In the genomic region with DNA sequence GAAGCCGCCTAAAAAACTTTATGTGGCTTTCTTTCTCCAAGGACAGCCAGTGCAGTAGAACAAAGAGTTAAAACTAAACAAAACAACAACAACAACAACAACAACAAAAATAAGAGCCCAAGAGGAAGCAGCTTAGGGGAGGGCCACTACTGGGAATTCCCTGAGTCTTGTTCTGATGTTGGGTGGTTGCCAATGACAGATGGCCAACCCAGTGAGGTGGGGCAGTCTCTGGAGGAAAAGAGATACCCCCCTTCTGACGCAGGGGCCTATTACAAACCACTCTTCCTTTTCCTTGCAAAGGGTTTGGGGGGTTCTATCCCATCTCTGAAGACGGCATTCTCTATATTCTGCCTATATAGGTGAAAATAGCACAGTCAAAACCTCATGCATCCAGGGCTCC, we compare ENCODE assay signal across 26 mouse cellular contexts. TPM values are rescaled to one million over a fixed set of nuclear protein-coding genes. Genes with fewer than 3 reads are reported as not detected.
DNase-seq lines count a peak whose midpoint lies in the region; ATAC-seq and TF ChIP-seq lines count a peak whose summit lies in the region.
"Had no signal": no experiment of that assay in that cellular context is flagged by ENCODE, and none has a peak within 500 bp of the region (broad histone marks: within the 10 kb centered on the region; RNA-seq: fewer than 3 reads in every experiment).

No protein-coding gene starts in this region.

- no peaks in the 10 kb centered on the region for H3K4me1 ChIP-seq in hindbrain, postnatal 0 days (ENCODE audit: insufficient read depth, low read length)
- no peaks in the 10 kb centered on the region for H3K4me1 ChIP-seq in hindbrain, embryonic 14.5 days (replicated peaks; ENCODE audit: control insufficient read depth, insufficient read depth, low read length)
- no peaks in the 10 kb centered on the region for H3K4me1 ChIP-seq in heart, embryonic 10.5 days

- H3K4me3 ChIP-seq in hindbrain, postnatal 0 days (ENCODE audit: low read length) = no peak overlapping the region
- no peak overlapping the region for H3K4me3 ChIP-seq in hindbrain, embryonic 14.5 days (replicated peaks; ENCODE audit: low read length)
- no peak overlapping the region for H3K4me3 ChIP-seq in heart, embryonic 10.5 days
- H3K4me3 ChIP-seq: limb, embryonic 10.5 days; megakaryocyte, embryonic 14.5 days; midbrain, embryonic 15.5 days had no signal

- no peak overlapping the region for H3K27ac ChIP-seq in hindbrain, postnatal 0 days
- no peak overlapping the region for H3K27ac ChIP-seq in hindbrain, embryonic 14.5 days
- H3K27ac ChIP-seq in heart, embryonic 10.5 days = no peak overlapping the region
- H3K27ac ChIP-seq: limb, embryonic 10.5 days; midbrain, embryonic 15.5 days had no signal

- DNase-seq in hindbrain, postnatal 0 days (ENCODE audit: low spot score) = no peak
- no peak for DNase-seq in hindbrain, embryonic 14.5 days (ENCODE audit: low spot score)
- peak; percentile 68 for DNase-seq in brain, adult 2 months (ENCODE audit: low read depth, low spot score)
- DNase-seq in brain, embryonic 14.5 days (ENCODE audit: low read depth) = peak; percentile 66
- peak; percentile 66 for DNase-seq in cerebellum, adult 9-10 months
- DNase-seq in MN1 (ENCODE audit: low spot score) = no peak
- DNase-seq in right cerebral cortex, postnatal 4 days = no peak
- no peak for DNase-seq in heart, embryonic 10.5 days (ENCODE audit: low spot score)
- DNase-seq: adrenal gland, adult 8-10 months; gastrocnemius, postnatal 10 days; liver, postnatal 0 days; retina, postnatal 1 day; thymus, adult 2 months had no signal

- no peak overlapping the region for H3K4me2 ChIP-seq in hindbrain, postnatal 0 days (ENCODE audit: low read depth, low read length)
- no peak overlapping the region for H3K4me2 ChIP-seq in hindbrain, embryonic 14.5 days (replicated peaks)
- H3K4me2 ChIP-seq: midbrain, embryonic 15.5 days had no signal

- no peak overlapping the region for H3K9ac ChIP-seq in hindbrain, postnatal 0 days (replicated peaks; ENCODE audit: low read length)
- no peak overlapping the region for H3K9ac ChIP-seq in hindbrain, embryonic 14.5 days
- H3K9ac ChIP-seq: liver, postnatal 0 days; midbrain, embryonic 15.5 days had no signal

- no peak for TF ChIP-seq POLR2A in brain, embryonic 14.5 days (IDR thresholded peaks at IDR 0.05; ENCODE audit: borderline replicate concordance, extremely low read depth, insufficient read depth, insufficient read length, poor library complexity, severe bottlenecking)

- no peak for TF ChIP-seq CTCF in hindbrain, postnatal 0 days (IDR thresholded peaks at IDR 0.05; ENCODE audit: low read depth)
- no peak for TF ChIP-seq CTCF in brain, embryonic 14.5 days (IDR thresholded peaks at IDR 0.05; ENCODE audit: borderline replicate concordance, extremely low read depth, insufficient read depth, insufficient read length)

- no peaks in the 10 kb centered on the region for H3K9me3 ChIP-seq in hindbrain, postnatal 0 days (ENCODE audit: low read length)
- no peaks in the 10 kb centered on the region for H3K9me3 ChIP-seq in hindbrain, embryonic 14.5 days (ENCODE audit: control insufficient read depth, low read length)
- no peaks in the 10 kb centered on the region for H3K9me3 ChIP-seq in heart, embryonic 10.5 days
- H3K9me3 ChIP-seq: limb, embryonic 10.5 days; megakaryocyte, embryonic 14.5 days; midbrain, embryonic 15.5 days had no signal

- ATAC-seq in hindbrain, postnatal 0 days = 0 out of 2 replicates have a peak, but pooled peaks have one; percentile 49
- no peak for ATAC-seq in hindbrain, embryonic 14.5 days (ENCODE audit: low FRiP score)
- ATAC-seq: inflammation-experienced regulatory T-cells, adult 6 months; liver, postnatal 0 days; midbrain, embryonic 15.5 days had no signal

- H3K27me3 ChIP-seq in hindbrain, postnatal 0 days (ENCODE audit: insufficient read depth, low read length) = no peaks in the 10 kb centered on the region
- H3K27me3 ChIP-seq in hindbrain, embryonic 14.5 days (ENCODE audit: control insufficient read depth, insufficient read depth, low read length) = no peaks in the 10 kb centered on the region
- H3K27me3 ChIP-seq in heart, embryonic 10.5 days (ENCODE audit: insufficient read depth, poor library complexity, severe bottlenecking) = no peaks in the 10 kb centered on the region
- H3K27me3 ChIP-seq: megakaryocyte, embryonic 14.5 days; midbrain, embryonic 15.5 days had no signal

- WGBS in hindbrain, postnatal 0 days = 69% methylated on average over 3 of the region's 3 CpGs
- 87% methylated on average over 3 of the region's 3 CpGs for WGBS in hindbrain, embryonic 14.5 days
- WGBS in heart, embryonic 10.5 days = 86% methylated on average over 3 of the region's 3 CpGs

- no peaks in the 10 kb centered on the region; the same call in 1 of the 2 replicates for H3K36me3 ChIP-seq in hindbrain, postnatal 0 days (ENCODE audit: insufficient read depth, low read length)
- H3K36me3 ChIP-seq in hindbrain, embryonic 14.5 days (replicated peaks; ENCODE audit: control insufficient read depth, insufficient read depth) = no peaks in the 10 kb centered on the region; the same call in 1 of the 2 replicates
- H3K36me3 ChIP-seq in heart, embryonic 10.5 days = peaks cover 34% of the 10 kb centered on the region
- H3K36me3 ChIP-seq: midbrain, embryonic 15.5 days had no signal

RNA-seq across cellular contexts. Expression of gene Gm11096, which starts 50.8 kb away (rescaled TPM):
- not detected in 2 replicates for total RNA-seq in hindbrain, postnatal 0 days (2014; rRNA removed)
- not detected in 2 replicates for polyA plus RNA-seq in hindbrain, postnatal 0 days (2015; fragmentation: Nextera tagmentation; extraction: Ambion mirVana)
- not detected in 2 replicates for polyA plus RNA-seq in hindbrain, embryonic 14.5 days (2014; fragmentation: Nextera tagmentation; extraction: Ambion mirVana)
- polyA plus RNA-seq in brain, embryonic 14.5 days (2012; rRNA removed) = not detected in 2 replicates
- not detected in 2 replicates for polyA plus RNA-seq in heart, embryonic 10.5 days (2016; fragmentation: Nextera tagmentation; extraction: Ambion mirVana)
- total RNA-seq: adrenal gland, adult 8-10 months; gastrocnemius, postnatal 10 days; heart, adult 18-20 months; hematopoietic stem cell, adult 5-6 weeks; layer of hippocampus, adult 8-10 months; left cerebral cortex, adult 18-20 months; liver, adult 2 months had no signal
- polyA plus RNA-seq: heart, embryonic 14.5 days; inflammation-experienced regulatory T-cells, adult 6 months; kidney, postnatal 0 days; limb, embryonic 10.5 days; liver, adult 2 months; liver, postnatal 0 days; midbrain, embryonic 15.5 days; stomach, embryonic 16.5 days; thymus, adult 2 months; urinary bladder, adult 2 months had no signal

Comparison
In these comparisons a context has a peak if more than half of its experiments do, and no peak if none do; other contexts are left out.
1. DNase-seq: peak in brain, adult 2 months (single experiment), brain, embryonic 14.5 days (single experiment) and cerebellum, adult 9-10 months (single experiment); none in hindbrain, postnatal 0 days (single experiment), hindbrain, embryonic 14.5 days (single experiment), MN1 (single experiment), right cerebral cortex, postnatal 4 days (single experiment) and heart, embryonic 10.5 days (single experiment).